Mouse (Mus musculus): ENCODE measurements around the gene Smdt1.
"Not testable (repeated sequence)": the region's sequence is repeated elsewhere in the genome, so short reads cannot be mapped to it uniquely, and the experiment has no call there.

The Smdt1 gene

GRCm38 (mm10) chr15:82368851-82369250 lies 30.1 kb downstream of the Smdt1 start:
- DNase-seq (ENCODE audit: low read depth, low spot score), result no peak

- DNase-seq (ENCODE audit: low read depth, low spot score), result no peak
Observed at GRCm38 (mm10) chr15:82372446-82372845, 33.7 kb downstream of the Smdt1 start.

DNA sequence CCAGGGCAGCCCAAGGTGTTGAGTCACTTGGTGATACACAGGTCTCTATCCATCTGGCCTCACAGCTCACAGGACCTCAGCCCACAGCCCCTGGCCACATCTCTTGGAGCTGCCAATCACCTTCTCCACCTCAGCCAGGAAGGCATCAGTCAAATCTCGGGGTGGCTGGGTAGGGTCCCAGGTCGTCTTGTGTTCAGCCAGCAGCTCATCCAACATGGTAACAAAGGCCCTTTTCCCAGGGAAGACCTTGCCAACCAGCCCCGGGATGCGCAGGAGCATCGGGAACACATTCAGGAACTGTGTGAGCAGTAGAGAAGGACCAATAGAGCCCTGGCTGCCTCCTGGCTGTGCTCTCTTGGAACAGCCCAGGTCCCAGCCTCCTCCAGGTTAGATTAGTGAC lies 34.2 kb downstream of the Smdt1 start:
- DNase-seq (ENCODE audit: low read depth, low spot score), result no peak

- DNase-seq (ENCODE audit: low read depth, low spot score), result no peak
Observed at GRCm38 (mm10) chr15:82374437-82374836, 35.7 kb downstream of the Smdt1 start.

GRCm38 (mm10) chr15:82375855-82376254 lies 37.1 kb downstream of the Smdt1 start:
- DNase-seq (ENCODE audit: low read depth, low spot score), result no peak

DNA sequence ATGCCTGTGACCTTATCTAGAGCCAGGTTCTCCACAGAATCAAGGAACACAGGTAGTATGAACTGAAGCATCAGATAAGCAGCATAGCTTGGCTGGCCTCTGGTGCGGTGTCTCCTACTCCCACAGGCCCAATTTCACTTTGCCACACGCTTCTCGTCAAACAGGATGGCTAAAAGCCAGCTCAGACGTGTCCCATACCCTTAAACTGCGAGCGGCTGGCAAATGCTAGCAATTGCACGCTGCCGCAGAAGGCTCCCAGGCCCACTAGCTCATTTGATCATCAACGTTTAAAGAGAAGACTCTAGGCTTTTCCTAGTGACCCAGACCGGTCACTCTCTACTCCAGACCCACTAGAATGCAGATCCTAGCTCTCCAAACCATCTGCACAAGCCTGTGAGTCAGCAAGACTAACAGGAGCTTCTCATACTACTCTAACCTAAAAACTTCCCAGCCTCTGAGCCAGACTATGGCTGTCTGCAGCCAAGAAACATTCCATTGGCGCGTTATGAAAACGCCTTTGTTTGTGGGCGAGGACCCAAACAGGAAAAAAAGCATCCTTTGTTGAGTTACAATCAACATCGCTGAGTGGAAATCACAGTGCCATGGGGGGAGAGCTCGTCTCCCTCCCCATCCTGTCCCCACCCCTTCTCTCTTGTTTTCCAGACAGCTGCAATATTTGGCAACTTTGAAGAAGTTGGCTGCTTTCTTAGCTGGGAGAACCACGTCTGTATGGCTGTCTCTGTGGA lies 37.8 kb downstream of the Smdt1 start:
- no peak for DNase-seq (ENCODE audit: low read depth, low spot score)

DNA sequence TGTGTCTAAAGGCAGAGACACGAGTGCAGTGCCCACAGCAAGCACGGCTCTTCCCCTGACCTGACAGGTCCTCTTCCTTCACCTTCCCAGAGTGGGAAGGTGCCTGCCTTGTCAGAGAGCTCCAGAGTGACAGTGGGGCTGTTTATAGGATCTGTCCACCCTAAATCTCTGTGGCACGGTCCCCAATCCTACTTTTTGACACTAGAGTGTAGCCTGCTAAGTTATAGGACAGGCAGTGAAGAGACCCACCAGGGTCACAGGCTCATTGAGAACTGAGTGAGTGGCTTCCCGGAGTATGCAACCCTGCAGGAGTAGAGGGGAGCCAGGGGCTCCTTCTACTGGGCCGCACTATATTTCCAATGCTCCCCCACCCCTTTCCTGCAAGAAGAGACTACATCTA lies 38.9 kb downstream of the Smdt1 start:
- no peak for DNase-seq (ENCODE audit: low read depth, low spot score)

- DNase-seq (ENCODE audit: low read depth, low spot score), result no peak
Observed at GRCm38 (mm10) chr15:82378261-82379180, 39.8 kb downstream of the Smdt1 start.

DNA sequence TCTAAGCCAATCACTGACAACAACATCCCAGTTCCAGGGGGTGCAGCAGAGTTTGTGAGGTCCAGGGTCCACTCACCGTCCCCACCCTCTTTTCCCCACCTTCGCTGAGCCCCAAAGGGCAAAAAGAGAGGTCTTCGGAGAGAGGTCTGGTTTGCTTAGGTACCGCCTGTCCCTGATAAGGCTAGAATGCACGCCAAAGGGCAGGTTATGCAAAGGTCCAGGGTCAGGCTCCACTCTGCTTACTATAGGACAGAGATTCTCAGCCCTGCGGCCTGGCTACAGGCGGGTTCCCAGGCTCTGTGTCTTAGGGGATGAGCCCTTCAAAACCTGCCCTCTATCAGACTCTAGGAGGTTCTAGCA lies 40.7 kb downstream of the Smdt1 start:
- DNase-seq (ENCODE audit: low read depth, low spot score), result no peak

DNA sequence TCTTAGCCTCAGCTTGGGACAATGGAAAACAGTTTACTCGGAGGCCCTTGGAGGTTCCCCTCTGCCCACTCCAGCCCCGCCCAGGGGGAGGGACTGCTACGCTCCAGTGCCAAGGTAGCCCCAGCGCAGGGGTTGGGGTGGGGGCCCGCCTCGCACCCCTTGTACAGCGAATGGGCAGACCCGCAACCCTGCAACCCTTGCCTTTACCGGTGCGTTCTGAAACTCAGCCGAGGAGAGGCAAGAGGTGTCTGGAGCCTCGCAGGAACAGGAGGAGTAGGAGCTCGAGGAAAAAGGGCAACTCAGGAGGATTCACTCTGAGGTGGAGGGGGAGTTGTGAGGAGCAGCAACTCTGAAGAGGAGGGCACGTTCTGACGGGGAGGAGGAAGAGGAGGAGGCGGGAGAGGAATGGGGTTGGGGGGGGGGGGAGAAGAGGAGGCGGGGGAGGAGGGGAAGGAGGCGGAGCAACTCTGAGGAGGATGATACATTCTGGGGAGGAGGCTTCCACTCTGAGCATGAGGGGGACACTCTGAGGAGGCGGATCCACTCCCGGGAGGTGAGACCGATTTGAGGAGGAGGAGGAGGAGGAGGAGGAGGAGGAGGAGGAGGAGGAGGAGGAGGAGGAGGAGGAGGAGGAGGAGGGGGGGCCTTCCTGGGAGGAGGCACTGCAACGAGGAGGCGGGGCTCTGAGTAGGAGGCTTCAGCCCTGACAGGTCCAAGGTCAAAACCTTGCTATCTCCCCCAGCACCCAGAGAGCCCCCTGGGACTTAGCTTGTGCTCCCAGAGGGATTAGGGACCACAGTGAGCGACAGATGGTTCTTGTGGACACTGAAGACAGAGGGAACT lies 41.3 kb downstream of the Smdt1 start, which contains the start of gene Cyp2d22:
Gene Cyp2d22 (minus strand): TSS at position 390 of the 843 bp plus-strand sequence.
- DNase-seq (ENCODE audit: low read depth, low spot score), result no peak

DNA sequence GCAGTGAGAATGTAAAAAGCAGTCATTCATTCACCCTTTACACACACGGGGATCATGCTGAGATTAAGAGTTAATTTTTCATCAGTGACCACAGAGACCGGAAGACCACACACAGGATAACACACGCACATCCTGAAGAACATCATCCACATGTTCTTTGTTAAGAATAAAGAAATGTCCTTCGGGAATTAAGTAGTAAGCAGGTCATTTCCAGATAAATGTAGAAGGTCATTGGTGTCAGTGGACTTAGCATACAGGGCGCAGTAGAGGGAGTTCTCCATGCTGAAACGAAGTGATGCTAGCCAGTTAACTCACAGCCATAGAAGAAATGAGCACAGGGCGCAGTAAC lies 41.9 kb downstream of the Smdt1 start:
- DNase-seq (ENCODE audit: low read depth, low spot score), result no peak

- no peak for DNase-seq (ENCODE audit: low read depth, low spot score)
Observed at GRCm38 (mm10) chr15:82382441-82382840, 43.7 kb downstream of the Smdt1 start.

GRCm38 (mm10) chr15:82385729-82386128 lies 47.0 kb downstream of the Smdt1 start:
- DNase-seq (ENCODE audit: low read depth, low spot score), result no peak

GRCm38 (mm10) chr15:82389916-82390315 lies 51.2 kb downstream of the Smdt1 start:
- DNase-seq (ENCODE audit: low read depth, low spot score), result not testable (repeated sequence)

GRCm38 (mm10) chr15:82393922-82394321 lies 55.2 kb downstream of the Smdt1 start, which contains the start of gene Cyp2d11:
TSS of gene Cyp2d11 (minus strand) at chr15:82394022.
- DNase-seq (ENCODE audit: low read depth, low spot score), result not testable (repeated sequence)

- DNase-seq (ENCODE audit: low read depth, low spot score), result not testable (repeated sequence)
Observed at GRCm38 (mm10) chr15:82395955-82396354, 57.2 kb downstream of the Smdt1 start.

Data from c-Kit-negative CD71-positive TER-119-positive erythroid progenitor cells, embryonic 14.5 days (primary cell).